Mouse (Mus musculus): ENCODE measurements around the gene Olfr105-ps. TPM values are rescaled to one million over a fixed set of nuclear protein-coding genes. Genes with fewer than 3 reads are reported as not detected.

Olfr105-ps gene
- total RNA-seq (2021): not detected

GRCm38 (mm10) chr17:37378733-37379132 is at the start of gene Olfr105-ps:
Gene Olfr105-ps, plus strand, starts transcription at chr17:37379033.
- DNase-seq: no peak
- intact Hi-C loops (cut with DNase I): no loop called here

- intact Hi-C loops (cut with DNase I): no loop called here
- no peak for DNase-seq
Measured at GRCm38 (mm10) chr17:37339598-37339997, 39.2 kb upstream of the Olfr105-ps start, which contains the start of gene Olfr103. Gene Olfr103, minus strand, starts transcription at chr17:37339698.

GRCm38 (mm10) chr17:37359282-37359681 is 19.6 kb upstream of the Olfr105-ps start, which contains the start of gene Olfr104-ps:
Gene Olfr104-ps, plus strand, starts transcription at chr17:37359582.
- no peak for DNase-seq
- intact Hi-C loops (cut with DNase I): no loop called here

GRCm38 (mm10) chr17:37390093-37390492 is 11.3 kb downstream of the Olfr105-ps start, which contains the start of gene Olfr106-ps:
Gene Olfr106-ps, plus strand, starts transcription at chr17:37390393.
- no peak for DNase-seq
- intact Hi-C loops (cut with DNase I): no loop called here

GRCm38 (mm10) chr17:37398926-37399325 is 20.1 kb downstream of the Olfr105-ps start, which contains the start of gene Olfr107:
Gene Olfr107, plus strand, starts transcription at chr17:37399226.
- DNase-seq: no peak
- intact Hi-C loops (cut with DNase I): no loop called here

- intact Hi-C loops (cut with DNase I): no loop called here
- no peak for DNase-seq
Measured at GRCm38 (mm10) chr17:37413380-37413779, 34.5 kb downstream of the Olfr105-ps start.

Other genes starting within 250 kb of the Olfr105-ps start
- gene Olfr93, start 217.5 kb upstream of the Olfr105-ps start, total RNA-seq (2021): not detected
- not detected for gene Ubd, start 185.1 kb upstream of the Olfr105-ps start, total RNA-seq (2021)
- gene Olfr94, start 178.0 kb upstream of the Olfr105-ps start, total RNA-seq (2021): not detected
- not detected for gene Olfr95, start 165.9 kb upstream of the Olfr105-ps start, total RNA-seq (2021)
- not detected for gene Olfr96, start 158.9 kb upstream of the Olfr105-ps start, total RNA-seq (2021)
- gene Olfr97, start 141.7 kb upstream of the Olfr105-ps start, total RNA-seq (2021): not detected
- gene Olfr98, start 115.3 kb upstream of the Olfr105-ps start, total RNA-seq (2021): not detected
- gene H2-M3, start 108.8 kb upstream of the Olfr105-ps start, total RNA-seq (2021): 1 to 10 TPM; 2.8 to 3.7 TPM
- gene Olfr99, start 95.6 kb upstream of the Olfr105-ps start, total RNA-seq (2021): not detected
- gene Olfr101, start 74.7 kb upstream of the Olfr105-ps start, total RNA-seq (2021): not detected
- not detected for gene Olfr102, start 62.0 kb upstream of the Olfr105-ps start, total RNA-seq (2021)
- gene Olfr103, start 39.3 kb upstream of the Olfr105-ps start, total RNA-seq (2021): not detected
- gene Olfr104-ps, start 19.5 kb upstream of the Olfr105-ps start, total RNA-seq (2021): not detected
- not detected for gene Olfr106-ps, start 11.4 kb downstream of the Olfr105-ps start, total RNA-seq (2021)
- gene Olfr107, start 20.2 kb downstream of the Olfr105-ps start, total RNA-seq (2021): not detected
- gene Olfr108, start 66.4 kb downstream of the Olfr105-ps start, total RNA-seq (2021): not detected
- not detected for gene Olfr109, start 79.9 kb downstream of the Olfr105-ps start, total RNA-seq (2021)
- gene H2-M2, start 104.5 kb downstream of the Olfr105-ps start, total RNA-seq (2021): not detected
- not detected for gene Olfr110, start 113.4 kb downstream of the Olfr105-ps start, total RNA-seq (2021)
- gene Olfr111, start 129.0 kb downstream of the Olfr105-ps start, total RNA-seq (2021): not detected
- not detected for gene Olfr112, start 190.4 kb downstream of the Olfr105-ps start, total RNA-seq (2021)
- not detected for gene Olfr113, start 198.6 kb downstream of the Olfr105-ps start, total RNA-seq (2021)
- gene Olfr114, start 213.7 kb downstream of the Olfr105-ps start, total RNA-seq (2021): not detected
- not detected for gene Olfr115, start 248.1 kb downstream of the Olfr105-ps start, total RNA-seq (2021)
- gene Olfr116, start 248.2 kb downstream of the Olfr105-ps start, total RNA-seq (2021): not detected

Measured in heart, postnatal 36 days (tissue).